Mouse (Mus musculus): ENCODE results near the gene Gse1. TPM values are rescaled to one million over a fixed set of nuclear protein-coding genes. Genes with fewer than 3 reads are reported as not detected.

Gene Gse1
- total RNA-seq, 2 experiments from 2014 or later, result 27.2 to 42.9 TPM

GRCm38 (mm10) chr8:120484460-120484859 lies 256.2 kb downstream of the Gse1 start:
- no peak for DNase-seq

- no peak for DNase-seq
Measured at GRCm38 (mm10) chr8:120485116-120485515, 256.9 kb downstream of the Gse1 start.

DNA sequence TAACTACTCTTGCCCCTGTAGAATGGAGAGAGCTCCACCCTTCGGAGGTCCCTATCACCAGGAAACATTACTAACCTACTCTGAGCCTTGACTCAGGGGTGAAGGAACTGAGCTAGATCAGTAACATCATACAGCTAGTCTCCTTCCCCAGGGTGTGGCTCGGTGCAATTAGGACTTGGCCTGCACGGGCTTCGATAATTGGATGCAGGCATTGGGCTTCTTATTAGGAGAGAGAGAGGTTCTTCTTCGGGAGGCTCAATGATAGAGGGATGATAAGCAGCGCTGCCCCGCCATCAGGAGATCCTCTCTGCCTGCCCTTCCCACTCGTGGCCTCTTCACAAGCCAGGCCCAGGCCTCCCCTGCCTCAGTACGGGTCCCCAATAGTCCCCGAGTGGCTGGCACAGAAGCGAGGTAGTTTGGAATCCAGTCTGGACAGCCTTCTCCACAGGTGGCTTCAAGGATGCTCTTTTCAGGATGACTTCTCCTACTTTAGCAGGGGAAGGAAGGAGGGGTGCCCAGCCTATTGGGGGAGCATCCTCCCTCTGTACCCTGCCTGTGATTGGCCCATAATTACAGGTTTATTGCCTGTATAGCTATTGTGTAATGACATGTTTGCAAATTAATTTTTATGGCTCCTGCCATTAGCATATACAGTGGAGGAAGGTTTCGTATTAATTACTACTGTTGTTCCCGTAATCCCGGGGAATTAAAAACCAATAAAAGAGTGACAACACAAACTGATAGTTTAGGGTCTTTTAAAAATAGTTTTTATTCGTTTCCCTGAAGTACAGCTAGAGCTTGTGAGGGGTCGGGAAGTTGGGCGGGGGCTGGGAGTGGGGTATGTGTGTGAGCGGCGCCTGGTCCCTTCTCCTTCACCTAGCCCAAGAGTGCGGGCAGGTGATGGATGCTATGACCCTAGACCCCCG lies 257.6 kb downstream of the Gse1 start:
- no peak for DNase-seq

GRCm38 (mm10) chr8:120486477-120487376 lies 258.5 kb downstream of the Gse1 start:
- DNase-seq, result no peak

GRCm38 (mm10) chr8:120487377-120487728 lies 259.1 kb downstream of the Gse1 start:
- DNase-seq, result peak; percentile 78

DNA sequence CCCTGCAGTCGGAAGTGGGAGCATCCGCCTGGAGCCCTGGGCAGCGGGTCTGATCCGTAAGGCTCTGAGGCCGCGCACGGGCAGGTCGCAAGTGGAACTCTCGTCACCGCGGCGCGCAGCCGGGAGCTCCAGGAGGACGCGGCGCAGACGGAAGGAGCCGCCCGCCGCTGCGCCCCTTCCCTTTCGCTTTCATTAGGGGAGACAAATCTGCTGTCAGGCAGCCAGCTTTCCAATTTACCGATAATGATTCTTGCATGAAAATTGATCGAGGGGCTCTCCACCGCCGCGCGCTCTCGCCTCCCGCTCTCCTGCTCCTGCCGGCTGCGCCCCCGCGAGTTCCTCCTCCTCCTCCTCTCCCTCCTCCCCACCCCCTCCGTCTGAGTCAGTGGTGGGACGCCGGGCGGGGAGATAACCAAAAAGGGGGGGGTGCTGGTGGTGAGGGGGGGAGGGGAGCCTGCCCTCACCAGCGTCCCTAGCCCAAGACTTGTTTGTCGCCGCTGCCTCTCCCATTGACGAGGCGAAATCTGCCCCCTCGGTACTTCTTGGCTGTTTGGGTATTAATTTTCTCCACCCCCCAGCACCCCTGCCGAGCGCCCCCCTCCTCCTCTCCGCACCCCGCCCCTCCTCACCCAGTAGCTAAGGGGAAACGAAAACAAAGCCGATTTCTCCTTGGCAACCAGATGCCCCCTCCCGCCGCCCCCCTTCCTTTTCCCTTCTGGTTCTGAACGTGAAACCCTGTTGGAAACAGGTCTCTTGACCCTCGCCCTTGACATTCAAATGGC lies 259.7 kb downstream of the Gse1 start:
- peak; percentile 77 for DNase-seq

- DNase-seq, result no peak
Measured at GRCm38 (mm10) chr8:120488636-120489131, 260.4 kb downstream of the Gse1 start.

GRCm38 (mm10) chr8:120489142-120489754 lies 261.0 kb downstream of the Gse1 start:
- DNase-seq, result peak; percentile 71

GRCm38 (mm10) chr8:120489771-120490281 lies 261.6 kb downstream of the Gse1 start:
- no peak for DNase-seq

- no peak for DNase-seq
Measured at GRCm38 (mm10) chr8:120490354-120491141, 262.3 kb downstream of the Gse1 start.

DNA sequence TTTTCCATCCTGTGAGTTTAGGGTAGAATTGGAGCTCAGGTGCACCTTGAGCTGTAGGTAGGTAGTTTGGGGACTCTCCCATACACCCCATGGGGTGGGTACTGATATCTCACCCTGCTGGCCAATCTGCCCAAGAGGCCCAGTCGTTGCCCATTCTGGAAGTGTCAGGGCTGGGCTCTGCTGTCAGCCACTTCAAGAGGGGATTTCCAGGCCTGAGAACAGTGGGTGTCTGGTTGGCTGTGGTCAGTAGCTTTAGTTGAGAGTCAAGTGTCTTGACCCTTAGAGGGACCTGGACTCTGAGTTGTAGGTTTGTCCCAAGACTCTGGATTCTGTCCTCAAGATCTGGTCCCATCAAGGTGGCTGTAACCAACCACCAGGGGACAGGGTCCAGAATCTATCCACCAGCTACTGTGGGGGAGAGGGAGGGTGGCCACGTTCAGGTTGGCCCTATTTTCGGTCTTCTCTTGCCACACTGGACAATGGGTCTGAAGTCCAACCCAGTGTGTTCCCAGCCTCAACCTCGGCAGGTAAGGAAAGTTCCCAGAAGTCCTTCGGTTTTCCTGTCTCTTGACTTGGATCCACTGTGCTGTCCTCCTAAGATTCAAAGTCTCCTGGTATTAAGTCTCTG lies 263.0 kb downstream of the Gse1 start:
- DNase-seq, result no peak

DNA sequence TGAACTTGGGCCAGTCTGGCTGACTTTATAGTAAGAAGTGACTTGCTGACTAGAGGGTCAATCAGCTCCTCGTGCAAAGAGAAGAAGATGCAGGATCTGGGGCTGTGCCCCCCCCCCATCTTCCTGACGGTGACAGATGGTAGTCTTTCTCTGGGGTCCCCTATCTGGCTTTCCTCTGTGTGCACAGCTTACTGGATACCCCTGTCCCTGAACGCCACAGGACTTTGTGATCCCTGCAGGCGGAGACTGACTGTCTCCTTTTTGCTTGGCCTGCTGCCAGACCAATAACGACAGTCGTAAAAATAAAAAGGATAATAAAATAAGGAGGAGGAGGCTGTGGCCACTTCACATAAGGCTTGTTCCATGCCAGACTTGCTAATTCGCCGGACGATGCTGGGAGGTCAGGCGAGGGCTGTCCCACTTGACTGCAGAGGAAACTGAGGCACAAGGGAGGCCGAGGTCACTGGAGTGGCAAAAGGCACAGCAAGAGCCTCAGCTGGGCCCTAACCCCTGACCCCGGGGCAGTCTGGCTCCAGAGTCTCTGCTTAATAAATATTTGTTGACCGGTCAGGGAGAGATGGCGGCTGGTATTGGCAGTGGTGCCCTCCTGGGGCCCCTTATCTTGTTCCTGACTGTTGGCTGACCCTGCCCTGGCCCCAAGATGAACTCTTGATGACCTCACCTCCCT lies 264.1 kb downstream of the Gse1 start:
- no peak for DNase-seq

DNA sequence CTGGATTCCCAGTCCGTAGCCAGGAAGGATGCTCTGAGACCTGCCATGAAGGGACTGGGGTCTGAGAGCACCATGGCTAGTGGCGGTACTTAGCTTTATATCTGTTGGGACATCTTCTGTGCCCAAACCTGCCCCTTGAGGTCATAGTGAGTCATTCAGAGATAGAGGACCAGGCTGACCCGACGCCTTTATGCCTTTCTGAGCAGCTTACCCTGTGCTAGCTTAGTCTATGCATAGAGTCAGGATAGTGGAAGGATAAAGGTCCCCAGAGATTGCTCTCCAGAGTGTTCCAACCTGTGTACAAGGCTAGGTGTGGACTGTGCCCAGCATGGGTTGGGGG lies 264.6 kb downstream of the Gse1 start:
- no peak for DNase-seq

DNA sequence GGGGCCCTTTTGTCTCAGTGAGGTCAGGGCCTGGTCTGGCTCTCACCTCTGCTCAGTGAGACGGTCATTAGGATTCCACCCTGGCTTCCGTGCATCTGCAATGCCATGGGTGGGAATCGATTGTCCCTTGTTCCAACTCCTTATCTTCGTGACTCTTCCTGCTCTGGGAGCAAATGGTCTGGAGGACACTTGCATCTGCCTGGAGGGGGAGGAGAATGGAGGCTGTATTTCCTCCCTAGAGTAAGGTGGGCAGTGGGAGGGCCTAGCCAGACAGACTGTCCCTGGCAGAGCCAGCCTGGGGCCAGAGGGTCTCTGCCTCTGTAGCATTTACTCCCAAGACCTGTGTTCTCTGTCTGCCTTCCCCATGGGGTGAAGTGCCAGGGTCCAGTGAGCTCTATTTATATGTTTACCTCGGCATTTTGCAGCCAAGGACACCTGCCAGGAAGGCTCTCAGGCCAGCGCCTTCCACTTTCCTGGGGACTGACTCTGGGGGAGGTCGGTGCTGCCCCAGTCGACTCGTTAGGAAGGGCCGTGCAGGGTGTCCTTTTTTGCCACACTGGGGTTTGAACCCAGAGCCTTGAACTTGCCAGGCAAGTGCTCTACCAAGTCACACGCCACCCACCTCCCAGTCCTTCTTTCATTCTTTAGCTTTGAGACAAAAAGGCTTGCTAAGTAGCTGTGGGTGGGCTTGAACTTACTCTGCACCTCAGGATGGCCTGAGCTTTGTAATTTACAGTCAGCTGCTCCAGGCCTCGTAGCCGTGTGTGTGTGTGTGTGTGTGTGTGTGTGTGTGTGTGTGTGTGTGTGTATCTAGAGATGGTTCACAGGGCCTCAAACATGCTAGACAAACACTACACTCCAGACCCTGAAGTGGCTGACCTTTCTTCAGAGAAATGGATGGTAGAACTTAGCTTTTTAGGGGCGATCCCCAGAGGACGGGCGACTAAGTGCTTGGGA lies 265.5 kb downstream of the Gse1 start:
- DNase-seq, result no peak

GRCm38 (mm10) chr8:120494903-120495302 lies 266.6 kb downstream of the Gse1 start:
- DNase-seq, result peak; percentile 92

DNA sequence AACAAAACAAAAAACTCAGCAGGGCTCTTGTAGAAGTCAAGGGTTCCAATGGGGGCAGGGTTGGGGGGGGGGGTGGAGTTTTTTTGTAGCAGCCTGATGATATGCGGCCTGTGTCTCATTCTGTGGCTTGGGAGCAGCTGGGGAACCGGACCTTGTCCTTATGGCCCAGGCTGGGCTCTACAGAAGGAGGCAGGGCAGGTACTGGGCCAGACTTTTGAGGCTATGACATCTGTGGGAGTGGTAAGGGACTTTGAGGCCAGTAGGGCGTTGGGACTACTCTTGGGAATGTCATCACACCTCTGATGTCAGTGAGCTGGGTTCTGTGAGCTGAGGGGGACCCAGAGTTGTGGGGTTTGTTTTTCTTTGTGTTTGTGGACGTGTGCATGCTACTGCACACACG lies 267.2 kb downstream of the Gse1 start:
- no peak for DNase-seq

GRCm38 (mm10) chr8:120496478-120496877 lies 268.2 kb downstream of the Gse1 start:
- no peak for DNase-seq

DNA sequence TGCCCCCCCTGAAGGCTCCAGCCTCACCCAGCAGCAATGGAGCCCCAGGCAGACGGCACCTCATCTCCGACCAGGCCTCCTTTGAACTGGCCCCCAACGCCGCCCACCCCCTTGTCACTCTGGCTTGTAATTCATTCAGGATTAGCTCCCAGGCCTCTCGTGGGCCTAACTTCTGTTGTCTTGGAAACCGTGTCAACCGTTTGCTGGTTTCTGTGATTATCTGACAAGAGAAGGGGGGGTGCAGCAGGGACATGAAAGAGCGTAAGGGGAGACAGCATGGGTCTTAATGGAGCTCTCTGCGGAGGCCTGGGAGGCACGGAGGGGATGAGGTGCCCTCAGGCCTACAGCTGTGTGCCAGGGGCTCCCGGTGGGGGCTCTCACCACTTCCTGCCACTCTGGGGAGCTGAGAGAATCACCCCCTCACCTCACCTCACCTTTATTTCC lies 269.3 kb downstream of the Gse1 start:
- no peak for DNase-seq

Data from adrenal gland, postnatal 10 days (tissue).